Mouse (Mus musculus) lung, postnatal 0 days (tissue): ENCODE measurements at regions not wholly inside any gene's neighbourhood (a gene's known extent, or its start where the extent isn't known, plus 50 kb on each side); places are given as distances from the start of the nearest gene placed in this dataset.
A peak's percentile ranks its signal among the peaks of the same experiment; 100 is the strongest.

ENCODE experiments used
- ATAC-seq: fragments of 200-750 bp; cut with Nextera tagmentation; 2 replicates; pipeline ENCODE4 v1.8.0; 2017; ENCODE audit warnings: moderate library complexity
- DNase-seq: peaks from one replicate; pipeline ENCODE4 v3.0.0-alpha.2; 2016; ENCODE audit warnings: low spot score
- H3K27ac ChIP-seq: fragments of 300-500 bp; sonication (generic); 2 replicates; pipeline ENCODE4 v1.5.1; 2014; ENCODE audit warnings: antibody characterized with exemption, mild to moderate bottlenecking, low read length, mixed read lengths
- H3K27me3 ChIP-seq: fragments of 300-500 bp; sonication (generic); replicated peaks from 2 replicates; pipeline ENCODE4 v1.6.1; 2014; ENCODE audit warnings: low read length, mixed read lengths; ENCODE audit not compliant: insufficient read depth
- H3K36me3 ChIP-seq: fragments of 300-500 bp; sonication (generic); 2 replicates; pipeline ENCODE4 v1.6.1; 2014; ENCODE audit warnings: low read length, mixed read lengths; ENCODE audit not compliant: insufficient read depth
- H3K4me1 ChIP-seq: fragments of 300-500 bp; sonication (generic); 2 replicates; pipeline ENCODE4 v1.6.1; 2014; ENCODE audit warnings: antibody characterized with exemption, low read depth, low read length, mixed read lengths; ENCODE audit not compliant: insufficient read depth
- H3K4me2 ChIP-seq: fragments of 300-500 bp; sonication (generic); replicated peaks from 2 replicates; pipeline ENCODE4 v1.6.1; 2014; ENCODE audit warnings: low read depth, mild to moderate bottlenecking, low read length, moderate library complexity, mixed read lengths
- H3K4me3 ChIP-seq: fragments of 300-500 bp; sonication (generic); 2 replicates; pipeline ENCODE4 v1.5.1; 2014; ENCODE audit warnings: low read depth, low read length
- H3K9ac ChIP-seq: fragments of 300-500 bp; sonication (generic); replicated peaks from 2 replicates; pipeline ENCODE4 v1.6.1; 2014; ENCODE audit warnings: low read depth, mild to moderate bottlenecking
- H3K9me3 ChIP-seq: fragments of 300-500 bp; sonication (generic); 2 replicates; pipeline ENCODE4 v1.6.1; 2016; ENCODE audit warnings: low read length, mixed read lengths
- CTCF ChIP-seq: IDR thresholded peaks from 2 replicates; pipeline ENCODE4 v1.5.1; 2016; ENCODE audit warnings: antibody characterized with exemption, mild to moderate bottlenecking
- EP300 ChIP-seq: IDR thresholded peaks from 2 replicates; pipeline ENCODE4 v1.6.1; 2016; ENCODE audit warnings: antibody characterized with exemption, mild to moderate bottlenecking, control low read depth
- WGBS: fragments of 180-500 bp; shearing (Covaris S2); extraction: QIAGEN DNeasy Blood & Tissue Kit; methylation state at CpG from one replicate; pipeline ENCODE4 v1.1.7; 2014; 5-methylcytosine and 5-hydroxymethylcytosine counted together

DNA sequence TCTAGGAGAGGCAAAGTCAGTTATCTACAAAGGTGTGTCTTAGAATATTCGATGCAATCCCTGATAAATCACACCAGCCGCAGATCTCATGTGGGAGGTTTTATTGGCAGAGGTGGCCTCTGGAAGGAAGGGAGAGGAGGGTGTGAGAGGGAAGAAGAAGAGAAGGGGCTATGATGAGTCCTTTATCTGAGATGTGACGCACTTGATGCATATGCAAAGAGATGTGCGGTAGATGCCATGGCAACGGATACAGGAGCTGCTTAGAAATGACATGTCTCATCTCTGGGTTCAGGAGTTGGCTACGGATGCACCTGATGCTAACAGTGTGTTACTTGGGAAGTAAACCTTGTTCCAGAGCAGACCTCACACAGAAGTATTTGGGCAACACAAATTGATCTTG lies 718.6 kb upstream of the Gm21961 start:
- Histone ChIP-seq H3K4me2 (no peak overlapping the region), H3K9me3 (no peaks in the 10 kb centered on the region), H3K36me3 (no peaks in the 10 kb centered on the region), H3K4me3 (no peak overlapping the region), H3K9ac (no peak overlapping the region), H3K27ac (no peak overlapping the region), H3K27me3 (no peaks in the 10 kb centered on the region), H3K4me1 (no peaks in the 10 kb centered on the region)
- 90% methylated on average over 6 of the region's 6 CpGs for WGBS
- ATAC-seq (no peak), DNase-seq (no peak)
- TF ChIP-seq CTCF (no peak), EP300 (no peak)

DNA sequence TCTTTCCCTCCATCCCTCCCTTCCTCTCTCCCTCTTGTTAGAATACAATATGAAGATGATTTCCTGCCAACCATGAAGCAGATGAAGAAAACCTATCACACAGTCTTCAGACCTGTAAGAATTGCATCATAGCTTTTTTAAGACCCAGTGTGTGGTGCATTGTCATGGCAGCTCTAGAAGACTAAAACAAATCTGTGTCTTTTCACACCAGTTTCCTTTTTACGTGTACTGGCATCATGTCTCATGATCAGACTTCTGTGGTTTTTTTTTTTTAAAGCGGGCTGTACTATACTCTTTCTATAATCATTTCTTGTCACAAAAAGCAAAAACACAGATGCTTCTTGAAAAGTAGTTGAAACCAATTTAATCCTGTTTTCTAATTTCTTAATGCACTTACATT lies 716.6 kb upstream of the Gm21961 start:
- Histone ChIP-seq H3K27me3 (no peaks in the 10 kb centered on the region), H3K4me2 (no peak overlapping the region), H3K27ac (no peak overlapping the region), H3K9ac (no peak overlapping the region), H3K4me3 (no peak overlapping the region), H3K36me3 (no peaks in the 10 kb centered on the region), H3K9me3 (no peaks in the 10 kb centered on the region), H3K4me1 (no peaks in the 10 kb centered on the region)
- DNase-seq (no peak), ATAC-seq (no peak)
- TF ChIP-seq CTCF (no peak), EP300 (no peak)
- WGBS: 80% methylated on average over 2 of the region's 2 CpGs

DNA sequence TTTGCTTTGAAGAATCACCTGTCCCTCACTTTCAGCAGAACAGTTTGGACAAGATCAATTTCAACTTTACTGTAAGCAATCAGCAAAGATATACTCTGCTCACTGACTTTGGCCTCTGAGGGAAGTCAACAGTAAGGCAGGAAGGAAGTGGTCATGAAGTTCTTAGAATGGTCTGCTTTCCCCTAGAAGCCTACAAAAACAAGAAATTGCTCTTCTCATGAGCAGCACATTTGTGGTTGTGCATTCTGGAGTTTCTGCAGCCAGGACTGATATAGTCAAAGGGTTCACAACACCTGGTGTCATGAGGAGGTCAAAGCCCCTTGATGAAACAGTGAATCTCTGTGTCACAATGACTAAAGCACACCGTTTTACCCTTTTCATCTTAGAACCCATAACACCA lies 712.4 kb upstream of the Gm21961 start:
- ATAC-seq (no peak), DNase-seq (no peak)
- WGBS: 69% methylated on average over 1 of the region's 1 CpGs
- TF ChIP-seq CTCF (no peak), EP300 (no peak)
- Histone ChIP-seq H3K36me3 (no peaks in the 10 kb centered on the region), H3K9ac (no peak overlapping the region), H3K27ac (no peak overlapping the region), H3K4me1 (no peaks in the 10 kb centered on the region), H3K27me3 (no peaks in the 10 kb centered on the region), H3K4me3 (no peak overlapping the region), H3K4me2 (no peak overlapping the region), H3K9me3 (no peaks in the 10 kb centered on the region)

DNA sequence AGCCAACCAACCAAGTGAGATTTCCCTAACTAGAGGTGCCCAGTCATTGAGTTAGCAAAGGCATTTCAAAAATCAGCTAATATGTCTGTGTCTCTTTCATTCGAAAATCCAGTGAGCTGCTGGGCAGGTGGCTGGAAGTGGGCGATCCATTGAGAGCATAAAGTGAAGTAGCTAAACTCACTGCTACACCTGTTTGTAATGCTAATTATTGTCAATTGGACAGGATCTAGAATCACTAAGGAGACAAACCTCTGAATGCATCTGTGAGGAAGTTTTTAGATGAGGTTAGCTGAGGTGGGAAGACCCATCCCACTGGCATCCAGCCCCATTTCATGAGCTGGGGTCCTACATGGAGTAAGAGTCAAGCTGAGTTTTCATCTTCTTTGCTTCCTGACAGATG lies 711.6 kb upstream of the Gm21961 start:
- no peak for ATAC-seq
- Histone ChIP-seq H3K9ac (no peak overlapping the region), H3K4me3 (no peak overlapping the region), H3K27me3 (no peaks in the 10 kb centered on the region), H3K9me3 (no peaks in the 10 kb centered on the region), H3K36me3 (no peaks in the 10 kb centered on the region), H3K27ac (no peak overlapping the region), H3K4me1 (no peaks in the 10 kb centered on the region), H3K4me2 (no peak overlapping the region)
- WGBS: 83% methylated on average over 2 of the region's 2 CpGs
- TF ChIP-seq EP300 (no peak), CTCF (no peak)
- no peak for DNase-seq

DNA sequence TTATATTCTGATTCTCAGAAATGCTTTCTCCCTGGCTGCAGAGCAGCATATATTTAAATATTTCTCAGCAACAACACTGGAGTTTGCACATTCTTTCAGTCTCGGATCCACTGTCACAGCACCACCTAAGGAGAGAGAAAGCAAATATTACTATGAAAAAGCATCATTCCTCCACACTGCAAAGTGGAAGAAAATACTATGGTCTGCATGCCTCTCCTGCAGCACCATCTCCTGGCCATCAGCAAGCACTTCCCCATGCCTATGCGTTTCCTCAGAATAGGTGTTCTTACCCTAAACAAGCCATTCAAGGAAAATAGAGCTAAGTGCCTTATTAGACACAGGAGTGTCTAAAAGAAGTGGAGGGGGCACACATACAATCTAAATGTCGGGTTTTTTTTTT lies 688.9 kb upstream of the Gm21961 start:
- no peak overlapping the region for H3K9ac ChIP-seq
- no peak for TF ChIP-seq EP300
- peak; percentile 53 for TF ChIP-seq CTCF
- WGBS: 25% methylated on average over 3 of the region's 3 CpGs
- no peaks in the 10 kb centered on the region for H3K27me3 ChIP-seq
- H3K4me1 ChIP-seq: no peaks in the 10 kb centered on the region
- ATAC-seq (no peak), DNase-seq (peak; percentile 8)
- no peak overlapping the region for H3K4me3 ChIP-seq
- H3K4me2 ChIP-seq: no peak overlapping the region
- H3K27ac ChIP-seq: no peak overlapping the region
- H3K9me3 ChIP-seq: no peaks in the 10 kb centered on the region
- H3K36me3 ChIP-seq: no peaks in the 10 kb centered on the region

DNA sequence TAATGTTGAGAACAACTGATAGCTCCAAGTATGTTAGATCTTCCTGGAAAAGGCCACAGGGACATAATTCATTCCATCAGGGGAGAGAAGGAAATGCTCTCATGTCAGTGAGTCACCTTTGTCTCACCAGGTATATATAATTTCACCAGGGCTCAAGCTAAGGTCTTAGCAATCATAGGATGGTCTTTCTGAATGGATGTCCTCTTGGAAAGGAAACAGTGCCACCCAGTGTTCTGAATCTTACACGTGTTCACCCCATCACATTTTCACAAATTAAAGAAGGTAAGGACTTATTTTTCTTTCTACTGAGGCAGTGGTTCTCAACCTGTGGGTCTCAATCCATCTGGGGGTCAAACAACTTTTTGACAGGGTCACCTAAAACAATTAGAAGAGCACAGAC lies 686.8 kb upstream of the Gm21961 start:
- DNase-seq: no peak
- TF ChIP-seq EP300 (no peak), CTCF (no peak; the same call in 1 of the 2 replicates)
- Histone ChIP-seq H3K9ac (no peak overlapping the region), H3K4me1 (no peaks in the 10 kb centered on the region), H3K4me3 (no peak overlapping the region), H3K36me3 (no peaks in the 10 kb centered on the region), H3K4me2 (no peak overlapping the region), H3K9me3 (no peaks in the 10 kb centered on the region), H3K27ac (no peak overlapping the region), H3K27me3 (no peaks in the 10 kb centered on the region)
- no peak for ATAC-seq
- 6% methylated on average over 1 of the region's 1 CpGs for WGBS

DNA sequence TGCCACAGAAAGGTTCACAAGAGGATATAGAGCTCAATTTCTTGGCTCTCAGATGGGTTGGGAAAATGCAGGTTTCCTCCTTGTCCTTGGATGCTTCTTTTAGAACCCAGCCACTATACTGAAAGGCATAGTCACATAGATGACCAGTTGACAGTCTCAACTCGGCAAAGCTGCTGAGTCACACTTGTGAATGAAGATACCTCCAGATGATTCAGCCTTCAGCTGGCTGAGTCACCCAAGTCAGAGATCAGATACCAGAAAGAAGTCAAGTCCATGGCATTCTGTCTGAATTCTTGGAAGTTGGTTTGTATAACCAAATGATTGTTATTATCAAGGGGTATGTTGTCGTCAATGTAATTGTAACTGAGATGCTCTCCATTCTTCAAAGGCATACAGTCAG lies 683.9 kb upstream of the Gm21961 start:
- DNase-seq: no peak
- 78% methylated on average over 2 of the region's 2 CpGs for WGBS
- TF ChIP-seq CTCF: no peak
- no peak for TF ChIP-seq EP300

More for the DNA sequence above, 683.9 kb upstream of the Gm21961 start:
- H3K36me3 ChIP-seq: no peaks in the 10 kb centered on the region
- H3K27me3 ChIP-seq: no peaks in the 10 kb centered on the region
- H3K9ac ChIP-seq: no peak overlapping the region
- no peak overlapping the region for H3K27ac ChIP-seq
- no peaks in the 10 kb centered on the region for H3K4me1 ChIP-seq
- no peaks in the 10 kb centered on the region for H3K9me3 ChIP-seq
- no peak overlapping the region for H3K4me3 ChIP-seq
- ATAC-seq: no peak
- no peak overlapping the region for H3K4me2 ChIP-seq
